ENCODE assay signal across 23 mouse cellular contexts in genomic region chr1:130850405-130850804, GRCm38 (mm10). TPM values are rescaled to one million over a fixed set of nuclear protein-coding genes. Genes with fewer than 3 reads are reported as not detected.
DNase-seq lines count a peak whose midpoint lies in the region; ATAC-seq lines count a peak whose summit lies in the region.
"Had no signal": no experiment of that assay in that cellular context is flagged by ENCODE, and none has a peak within 500 bp of the region (broad histone marks: within the 10 kb centered on the region; RNA-seq: fewer than 3 reads in every experiment).

No protein-coding gene starts in this region.

- no peak for DNase-seq in frontal cortex, postnatal 14 days (ENCODE audit: low spot score in 2 of 2)
- DNase-seq in spleen, postnatal 36 days (ENCODE audit: low spot score in 2 of 2), result peak; percentile 86 to 88
- DNase-seq in spleen, postnatal 14 days (ENCODE audit: low spot score in 2 of 2), result no peak
- DNase-seq in induced T-regulatory cell, adult 2 months (ENCODE audit: low read depth), result peak; percentile 11
- no peak for DNase-seq in gastrocnemius, postnatal 4 days (ENCODE audit: low spot score in 2 of 2)
- DNase-seq in left cerebral cortex, postnatal 4 days, result no peak
- DNase-seq: adrenal gland, postnatal 10 days; cerebellum, adult 9-10 months; kidney, adult 11 months; layer of hippocampus, adult 9-11 months; liver; lung, postnatal 10 days; thymus, postnatal 36 days had no signal

- intact Hi-C loops in left cerebral cortex, postnatal 4 days (cut with DNase I), result no loop called here

- ATAC-seq in frontal cortex, adult (ENCODE audit: low TSS enrichment), result peak; percentile 39
- ATAC-seq: forebrain, embryonic 13.5 days; hindbrain, postnatal 0 days; midbrain, embryonic 13.5 days had no signal

RNA-seq across cellular contexts. Expression of gene Fcmr, which starts 15.1 kb away (rescaled TPM):
- total RNA-seq in gastrocnemius, postnatal 4 days (2021), result under 1 TPM in 1 of 2 experiments, not detected in 1; 0.39 TPM
- 1 to 10 TPM in 1 of 2 experiments, not detected in 1; 1.1 TPM for total RNA-seq in left cerebral cortex, postnatal 4 days (2021)
- total RNA-seq: gastrocnemius, adult 8-10 months; granulocyte monocyte progenitor cell, adult 5-6 weeks; left cerebral cortex, adult 2 months; megakaryocyte progenitor cell, adult 5-6 weeks; MEL had no signal

RNA-seq across cellular contexts. Expression of gene Pigr, which starts 23.9 kb away (rescaled TPM):
- total RNA-seq in gastrocnemius, postnatal 4 days (2021), result under 1 TPM in 1 of 2 experiments, not detected in 1; 0.08 TPM
- not detected for total RNA-seq in left cerebral cortex, postnatal 4 days (2021)
- total RNA-seq: granulocyte monocyte progenitor cell, adult 5-6 weeks; hindbrain, postnatal 0 days; megakaryocyte progenitor cell, adult 5-6 weeks; MEL; monocyte, adult 5-6 weeks had no signal

RNA-seq across cellular contexts. Expression of gene Il24, which starts 36.8 kb away (rescaled TPM):
- not detected for total RNA-seq in gastrocnemius, postnatal 4 days (2021)
- not detected for total RNA-seq in left cerebral cortex, postnatal 4 days (2021)
- total RNA-seq: adrenal gland, postnatal 10 days; gastrocnemius, adult 8-10 months; granulocyte monocyte progenitor cell, adult 5-6 weeks; hindbrain, postnatal 0 days; left cerebral cortex, adult 2 months; megakaryocyte progenitor cell, adult 5-6 weeks; MEL; monocyte, adult 5-6 weeks had no signal

RNA-seq across cellular contexts. Expression of gene Fcamr, which starts 49.7 kb away (rescaled TPM):
- not detected for total RNA-seq in gastrocnemius, postnatal 4 days (2021)
- not detected for total RNA-seq in left cerebral cortex, postnatal 4 days (2021)
- total RNA-seq: gastrocnemius, adult 8-10 months; granulocyte monocyte progenitor cell, adult 5-6 weeks; hindbrain, postnatal 0 days; left cerebral cortex, adult 2 months; megakaryocyte progenitor cell, adult 5-6 weeks; MEL; monocyte, adult 5-6 weeks had no signal

Comparison
In these comparisons a context has a peak if more than half of its experiments do, and no peak if none do; other contexts are left out.
1. DNase-seq: peak in spleen, postnatal 36 days (2 of 2) and induced T-regulatory cell, adult 2 months (single experiment); none in frontal cortex, postnatal 14 days (0 of 2), spleen, postnatal 14 days (0 of 2), gastrocnemius, postnatal 4 days (0 of 2) and left cerebral cortex, postnatal 4 days (single experiment).